17 mouse cellular contexts compared by ENCODE assay signal in genomic region chr1:95241671-95242150, GRCm38 (mm10).
"Had no signal": no experiment of that assay in that cellular context is flagged by ENCODE, and none has a peak within 500 bp of the region (broad histone marks: within the 10 kb centered on the region; RNA-seq: fewer than 3 reads in every experiment).

No protein-coding gene starts in this region.

- ATAC-seq: hindbrain, embryonic 16.5 days; inflammation-experienced regulatory T-cells, adult 6 months; intestine, embryonic 15.5 days; intestine, postnatal 0 days had no signal

- DNase-seq: gastrocnemius, adult 2 months; gastrocnemius, postnatal 10 days; gastrocnemius, postnatal 25 days; heart, adult 18-20 months; heart, postnatal 10 days; heart, postnatal 4 days; kidney, adult 18-20 months; kidney, adult 8-10 months; kidney, postnatal 10 days; kidney, postnatal 25 days; kidney, postnatal 4 days; liver; liver, embryonic 13.5 days had no signal
